Mouse (Mus musculus) adrenal gland, adult 2 months (tissue): ENCODE results near the gene Slc25a15. TPM values are rescaled to one million over a fixed set of nuclear protein-coding genes. Genes with fewer than 3 reads are reported as not detected.

Source experiments
- DNase-seq: peaks from one replicate; pipeline ENCODE4 v3.0.0; 2021
- long read RNA-seq: library from polyadenylated mRNA; stranded (forward); transcript quantifications from one replicate; pipeline ENCODE4 v2.0.0, GENCODE M21; 2021
- polyA plus RNA-seq: library from polyadenylated mRNA; depleted of rRNA; stranded (reverse); fragments of >200 nt; gene quantifications from 2 replicates; pipeline ENCODE4 v1.2.3, GENCODE M21; 2012; rRNA removed
- total RNA-seq, 2 experiments: library from RNA; stranded (reverse); gene quantifications; 2 replicates each; pipeline ENCODE4 v1.2.3; 2021

Slc25a15 gene
- total RNA-seq (10 to 100 TPM; 11.8 to 15.7 TPM), polyA plus RNA-seq (4.1 and 6.2 TPM in 2 replicates)
- long read RNA-seq, transcript Slc25a15-201 (7 exons, 3,430 nt), result major isoform, 14 of 18 reads
- long read RNA-seq, partial matches to known transcripts, result 1 of 18 reads
- long read RNA-seq, other reads (novel, unspliced or antisense), result 3 of 18 reads

DNA sequence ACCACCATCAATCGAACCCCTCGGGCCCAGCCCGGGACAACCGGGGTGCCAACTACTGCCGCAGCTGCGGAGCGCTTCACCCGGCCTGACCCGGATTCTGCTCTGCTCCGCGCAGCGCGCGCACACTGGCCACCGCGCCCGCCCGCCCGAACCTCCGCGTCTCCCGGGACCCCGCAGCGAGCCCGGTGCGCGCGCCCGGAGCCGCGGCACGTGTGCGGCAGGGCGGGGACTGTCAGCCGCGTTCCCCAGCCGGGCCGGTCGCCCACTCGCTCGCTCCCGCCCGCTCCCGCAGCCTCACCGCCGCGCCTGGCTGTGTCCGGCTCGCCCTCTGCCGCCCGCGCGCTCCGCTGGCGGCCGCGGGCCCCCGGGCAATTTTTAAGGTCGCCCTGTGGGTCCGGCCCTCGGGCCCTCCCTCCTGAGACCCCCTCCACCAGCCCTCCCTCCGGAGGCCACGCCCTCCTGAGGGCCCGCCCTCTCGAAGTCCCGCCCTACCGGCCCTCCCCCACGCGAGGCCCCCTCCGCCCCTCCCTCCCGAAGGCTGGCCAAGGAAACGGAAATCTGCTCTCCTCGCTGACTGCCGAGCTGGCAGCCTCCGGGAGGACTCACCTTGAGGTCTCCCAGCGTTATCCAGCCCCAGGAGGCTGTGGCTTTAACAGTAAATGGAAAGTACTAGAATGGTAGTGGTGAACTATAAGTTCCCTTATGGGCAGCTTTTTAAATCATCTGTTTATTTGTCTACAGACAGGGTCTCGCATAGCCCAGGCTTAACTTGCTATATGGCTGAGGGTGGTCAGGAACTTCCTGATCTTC is at the start of gene Slc25a15:
Gene Slc25a15 (minus strand): TSS at position 456 of the 810 bp plus-strand sequence.
- peak; percentile 97 for DNase-seq

DNA sequence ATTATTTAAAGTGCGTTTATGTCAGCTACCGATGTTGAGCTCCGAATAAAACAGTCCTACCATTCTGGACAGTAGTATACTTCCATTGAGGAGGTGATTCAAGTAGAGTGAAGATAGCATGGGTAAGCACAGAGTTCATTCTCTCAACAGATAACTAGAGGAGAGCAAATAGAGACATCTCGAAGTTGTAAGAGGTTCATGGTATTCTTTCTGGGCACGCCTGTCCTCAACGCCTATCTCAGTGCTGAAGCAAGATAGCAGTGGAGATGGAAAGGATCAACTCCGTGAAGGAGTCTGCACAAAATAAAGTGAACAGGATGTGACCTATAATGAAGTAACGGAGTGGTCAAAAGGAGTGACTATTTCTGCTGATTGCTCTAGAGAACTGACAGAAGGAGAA is 13.6 kb upstream of the Slc25a15 start:
- no peak for DNase-seq

DNA sequence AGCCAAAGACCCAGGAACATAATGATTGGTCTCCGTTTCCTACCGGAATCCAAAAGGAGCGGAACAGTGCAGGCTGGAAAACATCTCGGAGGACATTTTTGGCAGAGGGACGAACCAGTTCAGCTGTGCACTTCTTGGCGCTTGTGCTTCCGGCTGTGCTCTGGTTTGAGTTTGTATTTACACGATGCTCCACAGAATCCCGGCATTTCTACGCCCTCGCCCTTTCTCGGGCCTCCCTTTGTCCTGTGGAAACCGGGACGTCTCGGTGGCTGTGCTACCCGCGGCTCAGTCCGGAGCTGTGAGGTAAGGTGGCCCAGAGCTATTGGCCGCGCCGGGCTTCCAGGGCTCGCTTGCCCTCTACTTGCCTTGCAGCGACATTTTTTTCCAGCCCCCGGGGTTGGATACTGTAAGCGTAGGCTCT is 12.9 kb upstream of the Slc25a15 start, which contains the start of gene Mrps31:
Gene Mrps31 (plus strand): TSS at position 80 of the 421 bp plus-strand sequence.
- DNase-seq, result peak; percentile 89

DNA sequence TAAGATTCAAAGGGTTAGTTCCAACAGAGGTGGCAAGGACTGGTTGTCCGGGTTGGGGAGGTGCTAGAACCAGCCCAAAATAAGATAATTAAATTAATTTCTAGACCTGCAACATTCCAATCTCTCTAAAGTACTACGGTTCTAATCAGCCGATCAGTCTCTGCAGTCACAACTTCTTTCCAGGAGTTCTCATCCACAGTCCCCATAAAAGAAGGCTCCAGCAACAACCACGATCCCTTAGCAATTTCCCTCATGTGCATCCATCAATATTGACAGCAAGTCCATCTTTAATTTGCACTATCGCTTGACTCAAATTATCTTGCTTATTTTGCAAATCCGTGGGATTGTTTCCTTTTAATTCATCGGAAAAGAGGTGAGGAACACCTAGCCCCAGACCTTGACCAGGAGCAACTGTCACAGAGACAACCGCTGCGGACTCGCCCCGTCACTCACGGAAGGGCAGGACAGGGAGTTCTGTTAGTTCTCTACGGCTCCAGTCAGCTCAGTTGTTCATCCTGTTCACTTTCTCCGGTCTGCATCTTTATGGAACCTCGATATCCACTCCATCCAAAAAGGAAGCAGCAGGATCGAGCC is 12.4 kb upstream of the Slc25a15 start:
- DNase-seq, result no peak

DNA sequence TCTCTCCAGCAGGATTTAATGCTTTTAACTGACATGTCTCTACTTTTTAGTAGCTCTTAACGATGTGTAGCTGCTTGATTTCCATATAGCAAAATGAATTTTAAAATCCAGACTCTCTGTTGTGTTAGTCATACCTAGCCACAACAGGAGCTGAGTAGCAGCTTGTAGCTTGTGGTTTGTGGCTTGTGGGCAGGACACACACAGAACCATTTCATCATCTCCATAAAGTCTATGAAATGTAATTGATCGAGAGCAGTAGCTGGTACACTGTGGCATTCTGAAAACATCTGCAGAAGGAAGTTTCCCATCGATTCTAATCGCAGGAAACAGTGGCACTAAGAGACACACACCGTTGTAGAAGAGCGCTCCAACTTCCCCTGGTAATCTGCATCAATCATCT is 7.3 kb upstream of the Slc25a15 start:
- no peak for DNase-seq

DNA sequence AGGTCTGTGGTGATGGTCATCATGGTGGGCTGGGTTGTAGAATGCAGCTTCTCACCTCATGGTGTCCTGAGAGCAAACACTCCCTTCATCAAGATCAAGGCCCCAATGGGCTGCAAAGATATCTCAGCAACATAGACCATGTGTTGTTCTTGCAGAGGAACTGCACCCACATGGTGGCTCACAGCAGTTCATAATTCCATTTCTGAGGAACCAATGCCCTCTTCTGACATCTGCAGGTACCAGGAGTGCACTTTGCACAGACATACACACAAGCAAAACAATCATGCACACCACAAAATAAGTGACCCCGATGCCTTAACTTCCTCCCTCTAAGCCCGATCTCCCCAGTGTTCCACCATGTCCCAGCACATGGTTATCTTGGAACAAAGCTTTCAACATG is 4.8 kb upstream of the Slc25a15 start:
- DNase-seq, result no peak

DNA sequence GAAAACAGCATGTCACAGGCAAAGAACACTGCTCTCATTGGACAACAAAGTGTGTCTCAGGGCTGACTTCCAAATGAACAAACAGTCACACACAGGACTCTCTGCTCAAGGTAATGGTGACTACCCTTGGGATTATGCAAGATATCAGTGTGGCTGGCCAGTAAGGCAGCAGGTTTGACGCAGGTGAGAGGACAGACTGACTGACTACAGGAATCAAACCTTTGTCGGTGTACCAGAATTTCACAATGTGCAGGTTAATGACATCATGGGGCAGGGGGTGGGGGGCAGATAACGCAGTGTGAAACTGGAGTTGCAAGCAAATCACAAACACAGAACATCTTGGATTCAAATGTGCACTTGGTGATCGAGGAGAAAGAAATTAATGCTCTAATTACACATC is 2.2 kb upstream of the Slc25a15 start:
- no peak for DNase-seq

DNA sequence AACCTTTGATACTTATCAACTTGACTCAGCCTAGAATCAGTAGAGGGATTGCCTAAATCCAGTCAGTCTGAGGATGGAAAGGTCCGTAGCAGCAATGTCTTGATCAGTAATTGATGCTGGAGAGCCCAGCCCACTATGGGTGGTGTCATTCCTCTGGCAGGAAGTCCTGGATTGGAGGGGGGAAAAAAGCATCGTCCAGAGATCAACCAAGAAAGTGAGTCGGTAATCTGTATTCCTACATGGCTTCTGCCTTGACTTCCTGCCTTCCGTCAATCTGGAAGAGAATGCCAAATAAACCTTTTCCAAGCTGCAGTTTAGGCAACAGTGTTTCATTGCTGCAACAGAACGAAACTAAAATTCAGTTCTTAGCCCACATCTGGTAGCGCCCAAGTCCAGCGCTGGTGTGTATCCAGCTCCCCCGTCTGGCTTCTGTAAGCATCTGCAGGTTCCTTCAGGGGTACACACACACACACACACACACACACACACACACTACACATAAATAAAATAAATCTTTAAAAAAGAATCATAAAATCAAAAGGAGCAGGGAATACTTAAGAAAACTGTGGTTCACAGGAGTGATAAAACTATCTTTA is 986 bp upstream of the Slc25a15 start:
- no peak for DNase-seq

DNA sequence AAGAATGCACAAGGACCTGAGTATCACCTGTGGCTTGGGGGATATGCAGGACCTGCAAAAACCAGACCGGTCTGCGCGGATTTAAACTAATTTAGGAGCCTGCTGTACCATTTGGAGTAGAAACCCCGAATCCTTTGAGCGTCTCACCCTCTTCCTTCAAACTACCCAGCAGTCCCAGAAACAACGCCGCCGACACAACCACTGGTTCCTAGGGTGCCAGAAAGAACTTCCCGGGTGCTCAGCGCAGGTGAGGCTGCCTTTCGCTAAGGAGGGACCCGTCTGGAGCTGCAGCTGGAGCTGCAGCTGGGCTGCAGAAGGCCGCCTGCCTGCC is 621 bp downstream of the Slc25a15 start:
- DNase-seq, result no peak

DNA sequence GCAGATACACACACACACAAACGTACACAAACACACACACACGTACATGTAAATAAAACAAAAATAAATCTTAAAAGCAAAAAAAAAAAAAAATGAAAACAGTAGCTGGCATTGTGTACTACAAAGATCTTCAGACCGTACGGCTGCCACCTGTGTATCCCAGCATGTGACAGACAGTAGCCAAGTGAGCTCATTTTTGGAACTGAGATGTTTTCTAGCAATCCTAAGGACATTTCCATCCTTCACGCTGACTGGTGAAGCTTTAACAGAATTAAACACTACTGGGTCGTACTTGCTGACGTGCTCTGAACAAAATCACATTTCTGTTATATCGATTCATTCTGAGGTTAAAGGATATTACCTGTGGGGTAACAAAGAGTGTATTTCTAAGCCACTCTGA is 3.1 kb downstream of the Slc25a15 start:
- no peak for DNase-seq

DNA sequence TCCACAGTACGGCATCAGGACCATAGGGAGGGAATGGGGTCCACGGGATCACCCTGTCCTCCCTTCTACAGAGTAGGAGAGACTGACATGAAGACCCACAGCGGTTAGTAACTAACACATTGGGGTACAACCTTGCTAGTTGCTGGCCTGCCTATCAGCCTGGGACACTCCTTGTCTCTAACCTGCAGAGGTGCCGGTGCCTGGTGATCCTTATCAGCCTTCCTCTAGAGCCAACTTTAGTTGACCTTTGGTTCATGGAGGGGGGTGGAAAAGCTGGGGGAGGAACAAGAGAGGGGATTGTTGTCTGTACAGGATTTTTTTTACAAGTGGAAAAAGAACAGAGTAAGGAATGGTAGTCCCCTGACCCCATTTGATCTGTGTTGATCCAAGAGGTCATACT is 3.9 kb downstream of the Slc25a15 start:
- no peak for DNase-seq

DNA sequence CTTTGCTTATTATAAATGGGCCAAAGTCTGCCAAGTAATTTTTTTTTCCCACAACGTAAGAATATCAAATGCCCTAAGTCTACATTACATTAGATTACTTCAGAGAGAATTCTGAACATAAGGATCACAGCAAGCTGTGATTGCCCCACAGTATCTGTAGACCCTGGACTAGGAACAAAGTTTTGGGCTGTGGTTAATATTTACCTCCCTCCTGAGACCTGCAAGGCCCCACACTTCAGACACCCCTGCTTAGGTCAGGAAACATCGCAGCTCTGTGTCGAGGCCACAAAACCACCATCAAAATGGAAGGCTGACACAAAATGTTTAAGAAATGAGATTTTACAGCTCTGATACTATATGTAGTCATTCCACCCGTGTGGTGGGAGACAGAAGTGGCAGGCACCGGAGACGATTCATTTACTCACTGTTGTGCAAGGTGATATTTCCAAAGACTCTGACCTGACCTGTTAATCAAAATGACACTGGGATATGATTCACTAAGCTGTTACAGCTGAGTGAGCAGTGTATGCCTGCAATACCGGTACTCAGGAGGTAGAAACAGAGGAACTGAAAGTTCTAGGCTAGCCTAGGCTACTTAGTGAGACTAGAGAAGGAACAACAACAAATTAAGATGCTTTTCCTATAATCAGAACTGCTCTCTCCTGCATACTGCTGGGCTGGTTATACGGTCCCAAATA is 7.5 kb downstream of the Slc25a15 start:
- DNase-seq, result peak; percentile 26

DNA sequence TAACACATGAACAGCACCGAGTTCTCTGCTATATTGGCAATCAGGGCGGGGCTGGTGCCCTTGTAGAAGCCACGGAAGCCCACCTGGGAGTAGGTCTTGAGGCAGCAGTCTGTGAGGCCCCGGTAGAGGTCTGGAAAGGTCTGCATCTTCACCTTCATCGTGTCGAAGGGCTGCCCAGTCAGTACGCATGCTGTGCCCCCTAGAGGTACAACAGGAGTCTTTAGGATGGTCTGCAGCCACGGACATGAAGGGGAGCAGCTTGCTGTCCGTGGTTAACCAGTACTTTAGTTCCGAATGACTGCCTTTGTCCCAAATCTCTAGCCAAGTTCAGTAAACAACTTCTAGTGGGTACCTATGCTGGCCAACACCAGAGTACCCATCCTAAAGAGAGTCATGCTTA is 8.5 kb downstream of the Slc25a15 start:
- no peak for DNase-seq

DNA sequence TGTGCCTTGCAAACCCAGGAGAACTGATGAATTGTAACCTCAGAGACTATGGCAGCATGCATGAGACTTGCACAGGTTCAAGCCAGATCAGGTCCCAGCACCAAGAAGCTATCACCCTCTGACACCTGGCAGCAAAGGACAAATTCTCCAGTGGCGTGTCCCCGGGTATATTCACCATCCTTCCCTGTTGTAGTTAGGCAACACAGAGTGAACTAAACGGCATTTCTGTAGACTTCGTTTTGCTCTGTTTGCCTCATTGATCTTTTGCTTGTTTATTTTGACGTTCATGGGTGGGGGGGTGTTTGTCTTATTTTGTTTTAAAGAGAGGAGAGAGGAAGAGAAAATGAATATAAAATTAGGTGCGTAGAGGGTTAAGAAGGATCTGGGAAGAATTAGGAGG is 13.2 kb downstream of the Slc25a15 start:
- no peak for DNase-seq

DNA sequence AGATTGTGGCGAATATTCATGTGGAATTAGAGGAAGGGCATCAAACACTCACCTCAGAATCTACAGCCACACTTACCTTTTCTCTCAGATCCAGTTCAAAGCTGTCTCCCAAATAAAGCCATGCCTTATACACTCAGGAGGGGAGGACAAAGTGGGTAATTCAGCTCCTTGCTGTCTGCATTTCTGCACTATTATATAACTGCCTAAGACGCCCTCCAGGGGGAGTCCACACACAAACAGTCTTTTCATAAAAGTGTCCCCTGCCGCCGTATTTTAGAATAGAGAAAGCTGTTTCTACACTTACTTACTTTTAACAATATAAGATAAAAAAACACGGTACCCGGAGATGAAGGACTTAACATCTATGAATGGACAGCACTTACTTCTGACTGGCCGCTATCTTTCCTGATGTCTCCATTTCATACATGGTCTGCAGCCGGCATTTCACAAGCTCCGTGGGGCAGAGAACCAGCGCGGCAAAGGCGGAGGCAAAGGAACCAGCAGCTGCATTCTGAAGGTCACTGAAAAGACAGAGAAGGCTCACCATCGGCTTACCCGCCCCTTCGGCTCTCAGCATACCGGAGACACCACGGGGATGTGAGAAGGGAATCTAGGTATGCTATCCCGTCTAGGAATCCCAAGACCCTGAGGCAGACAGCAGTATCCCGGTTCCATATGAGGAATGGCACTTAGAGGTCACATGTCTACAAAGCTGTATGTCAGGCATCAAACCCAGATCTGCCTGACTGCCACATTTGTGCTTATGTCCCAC is 15.4 kb downstream of the Slc25a15 start:
- no peak for DNase-seq

DNA sequence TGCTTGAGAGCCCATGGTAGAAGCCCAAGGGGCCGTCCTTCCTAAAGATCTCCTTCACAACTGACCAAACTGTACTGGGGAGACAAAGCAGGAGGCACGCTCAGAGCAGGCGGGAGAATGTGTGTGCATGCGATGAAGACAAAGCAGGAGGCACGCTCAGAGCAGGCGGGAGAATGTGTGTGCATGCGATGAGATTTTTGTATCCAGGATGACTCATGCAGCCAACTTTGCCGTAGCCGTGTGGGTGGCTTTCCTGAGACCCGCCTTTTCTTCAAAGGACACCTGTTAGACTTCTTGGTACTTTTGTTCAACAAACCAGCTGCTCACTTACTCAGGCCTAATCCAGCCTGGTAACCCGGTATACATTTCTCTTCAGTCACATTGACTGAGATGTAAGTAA is 17.5 kb downstream of the Slc25a15 start:
- DNase-seq, result no peak

DNA sequence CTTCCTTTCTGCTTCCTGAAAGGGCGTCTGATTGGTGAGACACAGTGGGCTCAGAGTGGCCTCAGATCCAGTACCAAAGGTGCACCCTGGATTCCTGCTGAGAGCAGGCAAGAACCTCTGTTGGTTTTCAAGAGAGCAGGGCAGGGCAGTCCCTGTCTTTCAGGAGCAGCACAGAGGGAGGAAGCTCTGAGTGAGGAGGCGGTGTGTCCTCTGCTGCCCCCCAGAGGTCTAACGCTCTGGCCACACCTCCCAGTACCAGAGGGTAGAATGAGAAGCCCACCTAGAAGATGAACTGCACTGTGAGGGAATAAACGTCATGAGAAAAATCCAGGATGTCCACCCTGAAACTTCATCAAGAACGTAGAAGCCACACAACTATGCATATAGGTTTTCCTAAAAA is 21.5 kb downstream of the Slc25a15 start:
- DNase-seq, result peak; percentile 59

DNA sequence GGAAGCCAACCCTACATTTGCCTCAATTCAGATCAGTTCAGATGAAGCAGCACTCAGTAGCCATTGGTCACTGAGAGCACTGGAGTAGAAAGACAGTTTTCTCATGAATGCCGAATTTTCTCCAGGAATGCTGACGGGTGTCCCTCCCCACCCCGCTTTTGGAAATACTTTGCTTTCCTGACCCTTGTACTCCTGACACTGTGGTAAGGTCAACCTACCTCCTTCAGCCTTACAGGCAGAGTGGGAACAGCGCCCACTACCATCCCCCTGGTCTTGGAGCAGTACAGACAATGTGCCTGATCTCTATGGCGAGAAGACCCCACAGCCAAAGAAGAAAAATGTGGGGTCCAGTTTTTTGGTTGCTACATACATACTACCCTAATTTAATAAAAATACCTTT is 22.1 kb downstream of the Slc25a15 start:
- no peak for DNase-seq

DNA sequence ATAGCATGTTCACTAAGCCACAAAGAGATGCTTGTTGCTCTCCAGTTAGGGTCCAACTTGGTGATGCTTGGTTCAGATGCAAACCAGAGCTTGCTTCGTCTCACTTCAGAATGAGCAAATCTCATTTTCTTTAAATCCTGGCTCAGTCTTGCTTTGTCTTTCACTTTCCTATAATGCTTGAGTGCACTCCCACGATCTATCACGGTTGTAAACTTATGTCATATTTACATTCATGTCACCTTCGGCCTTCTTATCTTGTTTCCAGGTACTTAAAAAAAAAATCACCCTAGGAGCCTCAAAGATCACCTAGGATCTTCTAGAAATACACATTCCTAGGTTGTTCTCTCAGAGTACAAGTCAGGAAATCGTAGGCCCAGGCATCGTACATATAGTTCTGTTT is 38.5 kb downstream of the Slc25a15 start:
- DNase-seq, result no peak

DNA sequence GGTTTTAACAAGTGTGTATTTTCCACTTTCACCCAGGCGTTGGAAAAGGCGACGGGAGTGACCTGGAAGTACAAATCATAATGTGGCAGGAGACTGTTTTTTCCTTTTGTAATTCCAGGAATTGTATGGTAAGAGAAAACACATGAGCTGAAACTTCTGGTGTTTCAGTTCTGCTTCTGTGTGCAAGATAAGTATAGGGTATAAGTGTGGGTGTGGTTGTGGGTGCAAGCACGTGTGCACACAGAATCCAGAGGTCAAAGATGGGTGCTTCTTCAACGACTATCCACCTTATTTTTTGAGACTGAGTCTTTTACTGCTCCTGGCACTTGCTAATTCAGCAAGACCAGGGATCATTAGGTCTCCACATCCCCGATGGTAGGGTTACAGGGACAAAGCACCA is 39.0 kb downstream of the Slc25a15 start:
- no peak for DNase-seq

DNA sequence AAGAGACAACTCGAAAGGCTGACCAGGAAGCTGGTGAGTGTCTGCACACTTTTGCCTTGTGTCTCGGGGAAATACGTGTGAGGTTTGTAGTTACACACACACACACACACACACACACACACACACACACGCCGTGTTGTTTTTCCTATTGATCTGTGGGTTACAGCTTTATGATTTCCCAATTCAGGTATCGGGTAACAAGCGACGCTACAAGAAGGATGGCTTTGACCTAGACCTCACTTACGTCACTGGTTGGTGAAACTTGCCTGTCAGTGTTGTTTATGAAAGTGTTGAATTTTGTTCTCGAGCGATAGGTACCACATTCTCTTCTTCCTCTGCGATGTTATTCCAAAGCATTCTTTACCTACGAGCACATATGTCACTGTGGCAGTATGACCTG is 63.0 kb downstream of the Slc25a15 start:
- DNase-seq, result no peak
